Mouse (Mus musculus) limb, embryonic 14.5 days (tissue): ENCODE measurements around the gene Wwox. TPM values are rescaled to one million over a fixed set of nuclear protein-coding genes. Genes with fewer than 3 reads are reported as not detected.

Source experiments
- ATAC-seq: fragments of 200-750 bp; cut with Nextera tagmentation; 2 replicates; pipeline ENCODE4 v1.8.0; 2017; ENCODE audit warnings: low read depth, moderate number of reproducible peaks, moderate TSS enrichment; ENCODE audit not compliant: low FRiP score
- DNase-seq: peaks from one replicate; pipeline ENCODE4 v3.0.0-alpha.2; 2015; ENCODE audit warnings: low spot score
- H3K27ac ChIP-seq: fragments of 300-500 bp; sonication (generic); replicated peaks from 2 replicates; pipeline ENCODE4 v1.5.1; 2014; ENCODE audit warnings: low read depth, mild to moderate bottlenecking, low read length, moderate library complexity, mixed read lengths
- H3K27me3 ChIP-seq: fragments of 300-500 bp; sonication (generic); 2 replicates; pipeline ENCODE4 v1.6.1; 2014; ENCODE audit warnings: low read length, mixed read lengths; ENCODE audit not compliant: control insufficient read depth, insufficient read depth
- H3K36me3 ChIP-seq: fragments of 300-500 bp; sonication (generic); 2 replicates; pipeline ENCODE4 v1.6.1; 2014; ENCODE audit warnings: mild to moderate bottlenecking, low read length, moderate library complexity, mixed read lengths; ENCODE audit not compliant: control insufficient read depth, insufficient read depth
- H3K4me1 ChIP-seq: fragments of 300-500 bp; sonication (generic); 2 replicates; pipeline ENCODE4 v1.6.1; 2014; ENCODE audit warnings: antibody characterized with exemption, low read length, mixed read lengths; ENCODE audit not compliant: control insufficient read depth, insufficient read depth
- H3K4me2 ChIP-seq: fragments of 300-500 bp; sonication (generic); replicated peaks from 2 replicates; pipeline ENCODE4 v1.6.1; 2014; ENCODE audit warnings: low read depth, mild to moderate bottlenecking, low read length, moderate library complexity; ENCODE audit not compliant: severe bottlenecking
- H3K4me3 ChIP-seq: fragments of 300-500 bp; sonication (generic); replicated peaks from 2 replicates; pipeline ENCODE4 v1.5.1; 2014; ENCODE audit warnings: low read length
- H3K9ac ChIP-seq: fragments of 300-500 bp; sonication (generic); 2 replicates; pipeline ENCODE4 v1.6.1; 2014; ENCODE audit warnings: mild to moderate bottlenecking, low read depth, low read length, moderate library complexity; ENCODE audit not compliant: severe bottlenecking
- H3K9me3 ChIP-seq: fragments of 300-500 bp; sonication (generic); 2 replicates; pipeline ENCODE4 v1.6.1; 2016; ENCODE audit warnings: low read length; ENCODE audit not compliant: control insufficient read depth
- POLR2A ChIP-seq: fragments of 200-500 bp; IDR thresholded peaks from 2 replicates; pipeline ENCODE4 v1.8.0; 2012; ENCODE audit warnings: inconsistent platforms, mild to moderate bottlenecking, moderate library complexity, borderline replicate concordance; ENCODE audit not compliant: insufficient read depth, insufficient read length; ENCODE audit errors: extremely low read depth
- WGBS: fragments of 180-500 bp; shearing (Covaris S2); extraction: QIAGEN DNeasy Blood & Tissue Kit; methylation state at CpG from one replicate; pipeline ENCODE4 v1.1.7; 2014; 5-methylcytosine and 5-hydroxymethylcytosine counted together
- polyA plus RNA-seq, 2 experiments: library from polyadenylated mRNA; depleted of rRNA in 1 of 2; stranded (reverse) in 1 of 2; unstranded in 1 of 2; fragments of >200 nt; fragmentation: Nextera tagmentation in 1 of 2; extraction: Ambion mirVana in 1 of 2; gene quantifications; 2 replicates each; pipeline versions ENCODE4 v1.2.1 to v1.2.3; 2012 to 2014

The Wwox gene
- polyA plus RNA-seq, 2 experiments = 8.6 to 9.4 TPM

GRCm38 (mm10) chr8:114801428-114802134 lies 362.1 kb downstream of the Wwox start:
- DNase-seq (no peak), ATAC-seq (no peak)
- 66% methylated on average over 7 of the region's 7 CpGs for WGBS
- Histone ChIP-seq H3K9ac (no peak overlapping the region), H3K27ac (no peak overlapping the region), H3K27me3 (no peaks in the 10 kb centered on the region), H3K4me1 (no peaks in the 10 kb centered on the region), H3K9me3 (no peaks in the 10 kb centered on the region), H3K4me3 (no peak overlapping the region), H3K4me2 (no peak overlapping the region), H3K36me3 (no peaks in the 10 kb centered on the region)
- no peak for TF ChIP-seq POLR2A

DNA sequence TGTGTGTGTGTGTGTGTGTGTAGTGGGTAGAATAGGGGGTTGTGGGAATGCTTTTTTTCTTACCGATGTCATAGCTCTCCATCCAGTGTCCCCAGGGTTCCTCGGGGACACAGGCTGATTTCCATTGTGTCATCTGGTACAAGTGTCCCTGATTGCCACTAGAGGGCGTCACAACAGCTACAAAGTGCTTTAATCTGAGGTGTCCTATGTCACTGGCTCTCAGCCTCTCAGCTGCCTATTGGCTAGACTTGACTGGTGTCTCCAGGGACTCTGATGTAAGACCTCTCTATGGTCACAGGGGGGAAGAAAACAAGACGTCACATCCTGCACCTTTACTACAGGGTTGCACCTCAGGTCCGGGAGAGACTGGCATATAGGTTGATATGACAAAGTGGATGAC lies 363.7 kb downstream of the Wwox start:
- Histone ChIP-seq H3K27ac (no peak overlapping the region), H3K4me3 (no peak overlapping the region), H3K36me3 (no peaks in the 10 kb centered on the region), H3K9me3 (no peaks in the 10 kb centered on the region), H3K4me1 (no peaks in the 10 kb centered on the region), H3K9ac (no peak overlapping the region), H3K4me2 (no peak overlapping the region), H3K27me3 (no peaks in the 10 kb centered on the region)
- no peak for TF ChIP-seq POLR2A
- no peak for ATAC-seq
- WGBS = 65% methylated on average over 5 of the region's 5 CpGs
- no peak for DNase-seq

GRCm38 (mm10) chr8:114806826-114807420 lies 367.5 kb downstream of the Wwox start:
- H3K27me3 ChIP-seq = no peaks in the 10 kb centered on the region
- H3K27ac ChIP-seq = no peak overlapping the region
- no peak overlapping the region for H3K9ac ChIP-seq
- H3K4me1 ChIP-seq = no peaks in the 10 kb centered on the region
- no peaks in the 10 kb centered on the region for H3K36me3 ChIP-seq
- no peak for TF ChIP-seq POLR2A
- DNase-seq (no peak), ATAC-seq (no peak)
- WGBS = 91% methylated on average over 9 of the region's 9 CpGs
- H3K4me3 ChIP-seq = no peak overlapping the region
- H3K9me3 ChIP-seq = no peaks in the 10 kb centered on the region
- H3K4me2 ChIP-seq = no peak overlapping the region

DNA sequence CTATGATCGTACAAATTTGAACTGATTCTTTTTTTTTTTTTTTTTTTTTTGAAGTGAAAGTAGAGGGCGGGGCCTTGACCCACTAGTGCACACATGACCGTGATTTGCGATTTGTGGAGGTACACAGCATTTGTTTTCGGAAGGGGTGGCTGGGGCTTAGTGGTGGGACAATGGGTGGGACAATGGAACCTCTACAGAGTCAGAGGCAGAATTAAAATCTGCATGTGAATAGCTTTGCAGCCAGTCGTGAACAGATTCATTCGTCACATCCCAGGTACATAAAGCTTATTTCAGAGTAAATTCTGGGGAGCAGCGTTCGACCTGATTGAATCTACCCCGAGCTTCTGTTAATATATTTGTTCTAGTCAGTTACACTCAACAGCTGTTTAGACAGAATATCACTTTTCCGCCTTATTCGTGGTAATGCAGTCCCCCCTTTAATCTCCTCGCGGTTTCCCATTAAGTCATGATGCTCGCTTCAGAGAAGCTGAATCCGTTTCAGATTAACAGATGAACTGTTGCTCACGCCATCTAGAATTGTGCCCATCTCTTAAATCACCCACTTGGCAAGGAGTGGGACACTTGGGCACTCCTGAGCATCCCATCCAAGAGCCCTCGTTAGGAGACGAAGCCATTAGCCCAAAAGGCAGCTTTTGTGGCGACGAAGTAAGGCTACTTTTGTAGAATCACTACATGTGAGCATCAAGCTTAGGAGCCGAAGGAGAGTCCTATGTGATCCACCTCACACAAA lies 368.4 kb downstream of the Wwox start:
- DNase-seq (no peak), ATAC-seq (no peak)
- H3K36me3 ChIP-seq = no peaks in the 10 kb centered on the region
- TF ChIP-seq POLR2A = no peak
- no peaks in the 10 kb centered on the region for H3K4me1 ChIP-seq
- H3K9me3 ChIP-seq = no peaks in the 10 kb centered on the region
- H3K27me3 ChIP-seq = no peaks in the 10 kb centered on the region
- no peak overlapping the region for H3K9ac ChIP-seq
- H3K4me3 ChIP-seq = no peak overlapping the region
- H3K4me2 ChIP-seq = no peak overlapping the region
- WGBS = 86% methylated on average over 22 of the region's 22 CpGs
- H3K27ac ChIP-seq = no peak overlapping the region

DNA sequence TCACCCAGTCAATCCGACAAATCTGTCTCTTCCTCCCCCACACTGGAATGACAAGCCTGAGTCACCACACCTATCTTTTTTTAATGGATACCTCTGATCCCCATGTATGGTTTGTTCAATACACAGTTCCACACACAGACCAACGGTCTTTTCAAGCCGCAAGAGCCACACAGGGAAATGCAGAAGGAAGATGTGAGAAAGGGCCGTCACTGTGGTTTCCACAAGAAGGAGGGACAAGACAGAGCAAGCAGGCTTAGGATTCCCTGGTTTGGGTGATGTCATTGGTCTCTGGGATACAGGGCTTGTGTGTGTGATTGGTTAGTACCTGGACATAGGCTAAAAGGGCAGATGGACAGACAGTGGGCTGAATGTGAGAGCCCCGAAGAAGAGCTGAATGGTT lies 371.0 kb downstream of the Wwox start:
- no peaks in the 10 kb centered on the region for H3K9me3 ChIP-seq
- WGBS = 89% methylated on average over 5 of the region's 5 CpGs
- H3K4me2 ChIP-seq = no peak overlapping the region
- no peak overlapping the region for H3K27ac ChIP-seq
- no peak for DNase-seq
- no peak overlapping the region for H3K4me3 ChIP-seq
- H3K27me3 ChIP-seq = no peaks in the 10 kb centered on the region
- H3K9ac ChIP-seq = no peak overlapping the region
- H3K4me1 ChIP-seq = no peaks in the 10 kb centered on the region
- no peaks in the 10 kb centered on the region for H3K36me3 ChIP-seq
- TF ChIP-seq POLR2A = no peak
- ATAC-seq = no peak
